Mouse (Mus musculus) testis, adult 2 months (tissue): Measurements from ENCODE around the gene Wdr19. TPM values are rescaled to one million over a fixed set of nuclear protein-coding genes. Genes with fewer than 3 reads are reported as not detected.
"Not testable (repeated sequence)": the region's sequence is repeated elsewhere in the genome, so short reads cannot be mapped to it uniquely, and the experiment has no call there.

Experiments used
- H3K27ac ChIP-seq: fragments of 200-500 bp; 2 replicates; pipeline ENCODE4 v1.5.1; 2012; ENCODE audit warnings: low read depth, low read length; ENCODE audit not compliant: control insufficient read depth, insufficient read depth
- H3K27me3 ChIP-seq: fragments of 200-500 bp; 2 replicates; pipeline ENCODE4 v1.6.1; 2012; ENCODE audit warnings: mild to moderate bottlenecking, low read length, moderate library complexity; ENCODE audit not compliant: control insufficient read depth, insufficient read depth
- H3K36me3 ChIP-seq: fragments of 200-500 bp; 2 replicates; pipeline ENCODE4 v1.6.1; 2012; ENCODE audit warnings: mild to moderate bottlenecking, low read length; ENCODE audit not compliant: control insufficient read depth, insufficient read depth
- H3K4me1 ChIP-seq: fragments of 200-500 bp; 2 replicates; pipeline ENCODE4 v1.6.1; 2012; ENCODE audit warnings: low read length; ENCODE audit not compliant: control insufficient read depth, insufficient read depth
- H3K4me3 ChIP-seq: fragments of 200-500 bp; 2 replicates; pipeline ENCODE4 v1.5.1; 2012; ENCODE audit warnings: low read depth, mild to moderate bottlenecking, low read length, moderate library complexity, mixed read lengths; ENCODE audit not compliant: control insufficient read depth
- CTCF ChIP-seq: fragments of 200-500 bp; IDR thresholded peaks from 2 replicates; pipeline ENCODE4 v1.5.1; 2012; ENCODE audit warnings: low read depth, mild to moderate bottlenecking, inconsistent platforms, low read length, moderate library complexity; ENCODE audit not compliant: control insufficient read depth, insufficient read depth, insufficient replicate concordance
- POLR2A ChIP-seq: fragments of 200-500 bp; IDR thresholded peaks from 2 replicates; pipeline ENCODE4 v1.6.1; 2012; ENCODE audit warnings: low read depth, mild to moderate bottlenecking, inconsistent platforms, low read length, moderate library complexity; ENCODE audit not compliant: control insufficient read depth
- polyA plus RNA-seq: library from polyadenylated mRNA; depleted of rRNA; stranded (reverse); fragments of >200 nt; gene quantifications from 2 replicates; pipeline ENCODE4 v1.2.3, GENCODE M21; 2012

Wdr19 gene
- polyA plus RNA-seq, 1 experiment, result 19.4 TPM

- H3K4me1 ChIP-seq, result no peaks in the 10 kb centered on the region
- no peaks in the 10 kb centered on the region for H3K27me3 ChIP-seq
- peaks cover 2% of the 10 kb centered on the region for H3K36me3 ChIP-seq
- no peak overlapping the region for H3K4me3 ChIP-seq
- TF ChIP-seq CTCF, result no peak
- TF ChIP-seq POLR2A, result no peak
- H3K27ac ChIP-seq, result no peak overlapping the region
Measured at GRCm38 (mm10) chr5:65293627-65294026, 94.1 kb downstream of the Wdr19 start.

DNA sequence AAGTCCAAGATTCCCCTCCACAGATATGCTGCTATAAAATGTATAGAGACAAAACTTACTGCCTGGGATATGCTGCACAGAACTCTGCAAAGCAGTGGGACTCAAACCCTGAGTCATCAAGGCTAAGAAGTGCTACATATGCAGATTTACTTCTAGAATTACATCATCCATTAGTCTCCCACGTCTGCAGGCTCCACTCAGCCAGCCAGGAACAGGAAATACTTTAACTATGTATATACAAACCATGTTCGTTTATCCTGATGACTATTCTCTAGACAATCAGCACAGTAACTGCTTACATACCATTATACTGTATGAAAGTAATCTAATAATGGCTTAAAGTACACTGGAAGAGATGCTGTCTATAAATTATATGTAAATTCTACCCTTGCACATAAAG is 94.8 kb downstream of the Wdr19 start:
- Histone ChIP-seq H3K36me3 (peaks cover 2% of the 10 kb centered on the region), H3K4me1 (no peaks in the 10 kb centered on the region), H3K4me3 (no peak overlapping the region), H3K27ac (no peak overlapping the region), H3K27me3 (no peaks in the 10 kb centered on the region)
- TF ChIP-seq CTCF (no peak), POLR2A (no peak)

- no peak overlapping the region for H3K4me3 ChIP-seq
- no peak for TF ChIP-seq POLR2A
- no peak for TF ChIP-seq CTCF
- H3K27me3 ChIP-seq, result no peaks in the 10 kb centered on the region
- H3K4me1 ChIP-seq, result no peaks in the 10 kb centered on the region
- no peaks in the 10 kb centered on the region; the same call in none of the 2 replicates for H3K36me3 ChIP-seq
- H3K27ac ChIP-seq, result no peak overlapping the region
Measured at GRCm38 (mm10) chr5:65298167-65298950, 98.9 kb downstream of the Wdr19 start.

GRCm38 (mm10) chr5:65299623-65300022 is 100.1 kb downstream of the Wdr19 start:
- not testable (repeated sequence) for H3K27me3 ChIP-seq, H3K36me3 ChIP-seq, H3K4me1 ChIP-seq, H3K27ac ChIP-seq, H3K4me3 ChIP-seq

GRCm38 (mm10) chr5:65300121-65300520 is 100.6 kb downstream of the Wdr19 start:
- TF ChIP-seq POLR2A (no peak), CTCF (no peak)
- Histone ChIP-seq H3K36me3 (no peaks in the 10 kb centered on the region; the same call in 1 of the 2 replicates), H3K4me3 (no peak overlapping the region), H3K27ac (no peak overlapping the region), H3K27me3 (no peaks in the 10 kb centered on the region), H3K4me1 (no peaks in the 10 kb centered on the region)

DNA sequence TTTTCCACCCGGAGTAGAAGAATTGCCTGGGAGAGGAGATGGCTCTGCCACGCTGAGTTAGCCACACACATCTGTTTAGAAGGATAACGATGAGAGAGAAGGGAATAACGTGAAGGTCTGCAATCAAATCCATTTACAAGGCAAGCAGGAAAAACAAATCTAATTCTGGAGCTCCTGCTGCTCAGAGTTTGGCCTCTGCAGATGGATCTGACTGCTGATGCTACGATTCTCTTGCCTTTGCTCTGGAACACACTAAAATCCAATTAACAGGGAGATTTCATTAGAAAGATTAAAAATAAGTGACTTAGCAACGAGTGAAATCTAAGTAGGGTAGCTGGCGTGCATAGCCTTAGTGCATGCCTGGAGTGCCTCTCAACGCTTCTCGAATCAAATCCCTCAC is 106.0 kb downstream of the Wdr19 start:
- Histone ChIP-seq H3K36me3 (no peaks in the 10 kb centered on the region; the same call in 1 of the 2 replicates), H3K27ac (no peak overlapping the region), H3K27me3 (no peaks in the 10 kb centered on the region), H3K4me3 (no peak overlapping the region), H3K4me1 (no peaks in the 10 kb centered on the region)
- no peak for TF ChIP-seq CTCF
- TF ChIP-seq POLR2A, result no peak

DNA sequence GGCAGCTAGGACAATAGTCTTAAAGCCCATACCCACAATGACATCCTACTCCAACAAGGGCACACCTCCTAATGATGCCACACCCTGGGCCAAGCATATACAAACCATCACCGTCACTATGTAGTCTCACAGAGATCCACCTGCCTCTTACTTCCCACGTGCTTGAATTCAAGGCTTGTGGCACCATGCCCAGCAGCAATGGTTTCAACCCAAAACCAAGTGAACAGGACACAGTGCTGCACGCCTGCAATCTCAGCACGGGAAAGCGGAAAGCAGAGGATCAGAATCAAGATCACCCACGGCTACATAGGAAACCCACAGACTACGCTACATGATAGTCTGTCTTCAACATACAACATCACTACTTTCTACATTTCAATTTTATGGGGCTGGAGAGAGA is 108.7 kb downstream of the Wdr19 start:
- no peaks in the 10 kb centered on the region; the same call in 1 of the 2 replicates for H3K36me3 ChIP-seq
- H3K4me3 ChIP-seq, result no peak overlapping the region
- H3K27ac ChIP-seq, result no peak overlapping the region
- no peaks in the 10 kb centered on the region for H3K4me1 ChIP-seq
- no peak for TF ChIP-seq CTCF
- TF ChIP-seq POLR2A, result no peak
- no peaks in the 10 kb centered on the region for H3K27me3 ChIP-seq
